Mouse (Mus musculus) liver, embryonic 11.5 days (tissue): ENCODE results near the gene H2-Ab1. TPM values are rescaled to one million over a fixed set of nuclear protein-coding genes. Genes with fewer than 3 reads are reported as not detected.

Source experiments
- ATAC-seq: fragments of 200-750 bp; cut with Nextera tagmentation; replicated peaks from 2 replicates; pipeline ENCODE4 v1.8.0; 2017; ENCODE audit warnings: moderate number of reproducible peaks, mild to moderate bottlenecking, moderate TSS enrichment, moderate library complexity; ENCODE audit not compliant: low FRiP score
- DNase-seq: peaks from one replicate; pipeline ENCODE4 v3.0.0-alpha.2; 2017; ENCODE audit warnings: low spot score
- H3K27ac ChIP-seq: fragments of 300-500 bp; sonication (generic); 2 replicates; pipeline ENCODE4 v1.5.1; 2014; ENCODE audit warnings: mild to moderate bottlenecking, low read depth, low read length, control low read depth
- H3K27me3 ChIP-seq: fragments of 300-500 bp; sonication (generic); replicated peaks from 2 replicates; pipeline ENCODE4 v1.6.1; 2014; ENCODE audit warnings: low read length, mixed read lengths; ENCODE audit not compliant: control insufficient read depth, insufficient read depth
- H3K36me3 ChIP-seq: fragments of 300-500 bp; sonication (generic); 2 replicates; pipeline ENCODE4 v1.6.1; 2014; ENCODE audit warnings: mild to moderate bottlenecking, low read length, moderate library complexity, mixed read lengths; ENCODE audit not compliant: control insufficient read depth, insufficient read depth
- H3K4me1 ChIP-seq: fragments of 300-500 bp; sonication (generic); replicated peaks from 2 replicates; pipeline ENCODE4 v1.6.1; 2014; ENCODE audit warnings: low read length, mixed read lengths; ENCODE audit not compliant: control insufficient read depth, insufficient read depth
- H3K4me2 ChIP-seq: fragments of 300-500 bp; sonication (generic); 2 replicates; pipeline ENCODE4 v1.6.1; 2014; ENCODE audit warnings: mild to moderate bottlenecking, control low read depth, moderate library complexity
- H3K4me3 ChIP-seq: fragments of 300-500 bp; sonication (generic); 2 replicates; pipeline ENCODE4 v1.5.1; 2014; ENCODE audit warnings: low read depth, low read length, control low read depth
- H3K9ac ChIP-seq: fragments of 300-500 bp; sonication (generic); 2 replicates; pipeline ENCODE4 v1.6.1; 2014; ENCODE audit warnings: low read depth, low read length, control low read depth
- H3K9me3 ChIP-seq: fragments of 300-500 bp; sonication (generic); 2 replicates; pipeline ENCODE4 v1.6.1; 2016; ENCODE audit warnings: low read length, inconsistent platforms, mixed read lengths; ENCODE audit not compliant: control insufficient read depth
- WGBS: fragments of 180-500 bp; shearing (Covaris S2); extraction: QIAGEN DNeasy Blood & Tissue Kit; methylation state at CpG from one replicate; pipeline ENCODE4 v1.1.7; 2014; 5-methylcytosine and 5-hydroxymethylcytosine counted together
- polyA plus RNA-seq: library from polyadenylated mRNA; unstranded; fragments of >200 nt; fragmentation: Nextera tagmentation; extraction: Ambion mirVana; gene quantifications from 2 replicates; pipeline ENCODE4 v1.2.1, GENCODE M21; 2014

H2-Ab1 gene
- polyA plus RNA-seq, 1 experiment from 2014 or later, result 3.9 TPM

- Histone ChIP-seq H3K4me3 (no peak overlapping the region), H3K27me3 (no peaks in the 10 kb centered on the region; the same call in 1 of the 2 replicates), H3K9ac (no peak overlapping the region), H3K36me3 (no peaks in the 10 kb centered on the region), H3K27ac (no peak overlapping the region), H3K4me2 (no peak overlapping the region), H3K4me1 (no peaks in the 10 kb centered on the region), H3K9me3 (no peaks in the 10 kb centered on the region)
- peak; percentile 56 for DNase-seq
- 15% methylated on average over 8 of the region's 8 CpGs for WGBS
- ATAC-seq, result 0 out of 2 replicates have a peak, but pooled peaks have one; percentile 23
Measured at GRCm38 (mm10) chr17:34291609-34292008, 34.1 kb downstream of the H2-Ab1 start.

- H3K4me2 ChIP-seq, result no peak overlapping the region
- no peaks in the 10 kb centered on the region for H3K9me3 ChIP-seq
- no peaks in the 10 kb centered on the region for H3K36me3 ChIP-seq
- DNase-seq, result no peak
- no peak overlapping the region for H3K27ac ChIP-seq
- H3K4me3 ChIP-seq, result no peak overlapping the region
- H3K27me3 ChIP-seq, result no peaks in the 10 kb centered on the region; the same call in 1 of the 2 replicates
- no peaks in the 10 kb centered on the region for H3K4me1 ChIP-seq
- H3K9ac ChIP-seq, result no peak overlapping the region
- 86% methylated on average over 4 of the region's 4 CpGs for WGBS
- ATAC-seq, result no peak
Measured at GRCm38 (mm10) chr17:34292570-34292969, 35.1 kb downstream of the H2-Ab1 start.

- no peak overlapping the region for H3K9ac ChIP-seq
- no peak for ATAC-seq
- no peak overlapping the region for H3K4me3 ChIP-seq
- no peak overlapping the region for H3K27ac ChIP-seq
- no peaks in the 10 kb centered on the region for H3K4me1 ChIP-seq
- no peaks in the 10 kb centered on the region for H3K36me3 ChIP-seq
- no peaks in the 10 kb centered on the region for H3K9me3 ChIP-seq
- no peaks in the 10 kb centered on the region; the same call in 1 of the 2 replicates for H3K27me3 ChIP-seq
- DNase-seq, result no peak
- no peak overlapping the region for H3K4me2 ChIP-seq
- WGBS, result 25% methylated on average over 2 of the region's 2 CpGs
Measured at GRCm38 (mm10) chr17:34293533-34293932, 36.0 kb downstream of the H2-Ab1 start.

- H3K9me3 ChIP-seq, result no peaks in the 10 kb centered on the region
- ATAC-seq, result no peak
- H3K27ac ChIP-seq, result no peak overlapping the region
- H3K27me3 ChIP-seq, result no peaks in the 10 kb centered on the region; the same call in 1 of the 2 replicates
- H3K9ac ChIP-seq, result no peak overlapping the region
- no peak for DNase-seq
- 63% methylated on average over 4 of the region's 4 CpGs for WGBS
- H3K36me3 ChIP-seq, result no peaks in the 10 kb centered on the region
- no peaks in the 10 kb centered on the region for H3K4me1 ChIP-seq
- no peak overlapping the region for H3K4me3 ChIP-seq
- no peak overlapping the region for H3K4me2 ChIP-seq
Measured at GRCm38 (mm10) chr17:34294249-34294648, 36.8 kb downstream of the H2-Ab1 start.

- H3K4me1 ChIP-seq, result no peaks in the 10 kb centered on the region
- H3K36me3 ChIP-seq, result no peaks in the 10 kb centered on the region
- no peak for DNase-seq
- no peak overlapping the region for H3K9ac ChIP-seq
- ATAC-seq, result no peak
- no peaks in the 10 kb centered on the region; the same call in 1 of the 2 replicates for H3K27me3 ChIP-seq
- no peak overlapping the region for H3K4me2 ChIP-seq
- no peak overlapping the region for H3K4me3 ChIP-seq
- no peak overlapping the region for H3K27ac ChIP-seq
- no peaks in the 10 kb centered on the region for H3K9me3 ChIP-seq
Measured at GRCm38 (mm10) chr17:34295307-34295706, 37.8 kb downstream of the H2-Ab1 start.

GRCm38 (mm10) chr17:34295891-34296794 is 38.7 kb downstream of the H2-Ab1 start:
- DNase-seq, result no peak
- no peaks in the 10 kb centered on the region; the same call in 1 of the 2 replicates for H3K27me3 ChIP-seq
- ATAC-seq, result no peak
- H3K4me1 ChIP-seq, result no peaks in the 10 kb centered on the region
- H3K9ac ChIP-seq, result no peak overlapping the region
- H3K4me3 ChIP-seq, result no peak overlapping the region
- H3K9me3 ChIP-seq, result no peaks in the 10 kb centered on the region
- H3K36me3 ChIP-seq, result no peaks in the 10 kb centered on the region
- H3K27ac ChIP-seq, result no peak overlapping the region
- WGBS, result 27% methylated on average over 23 of the region's 23 CpGs
- H3K4me2 ChIP-seq, result peak overlapping the region; percentile 48

DNA sequence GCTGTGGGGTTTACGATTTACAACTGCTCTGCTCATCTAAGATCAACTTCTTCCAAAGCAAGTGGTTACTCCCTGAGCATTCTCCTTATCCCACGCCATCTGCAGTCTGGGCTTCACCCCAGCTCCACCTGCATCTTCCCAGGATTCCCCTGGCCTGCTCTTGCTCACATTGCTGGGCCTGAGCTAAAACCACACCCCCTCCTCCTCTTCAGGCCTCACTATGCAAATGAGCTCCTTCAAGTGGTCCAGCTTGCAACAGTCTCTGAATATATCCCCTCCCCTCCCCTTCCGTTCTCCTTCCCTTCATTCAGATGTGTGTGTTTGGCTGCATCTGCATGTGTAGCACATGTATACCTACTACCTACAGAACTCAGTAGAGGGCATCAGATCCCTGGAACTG is 41.9 kb downstream of the H2-Ab1 start:
- Histone ChIP-seq H3K36me3 (no peaks in the 10 kb centered on the region), H3K4me1 (no peaks in the 10 kb centered on the region), H3K27ac (no peak overlapping the region), H3K9ac (no peak overlapping the region), H3K9me3 (no peaks in the 10 kb centered on the region), H3K4me2 (no peak overlapping the region), H3K27me3 (no peaks in the 10 kb centered on the region), H3K4me3 (no peak overlapping the region)
- WGBS, result 69% methylated on average over 3 of the region's 3 CpGs
- no peak for DNase-seq
- no peak for ATAC-seq

- Histone ChIP-seq H3K9ac (no peak overlapping the region), H3K4me2 (no peak overlapping the region), H3K27ac (no peak overlapping the region), H3K36me3 (no peaks in the 10 kb centered on the region), H3K4me3 (no peak overlapping the region), H3K9me3 (no peaks in the 10 kb centered on the region), H3K4me1 (no peaks in the 10 kb centered on the region), H3K27me3 (no peaks in the 10 kb centered on the region)
- DNase-seq (no peak), ATAC-seq (no peak)
- 88% methylated on average over 8 of the region's 8 CpGs for WGBS
Measured at GRCm38 (mm10) chr17:34300071-34300470, 42.6 kb downstream of the H2-Ab1 start.
